In the genomic region with DNA sequence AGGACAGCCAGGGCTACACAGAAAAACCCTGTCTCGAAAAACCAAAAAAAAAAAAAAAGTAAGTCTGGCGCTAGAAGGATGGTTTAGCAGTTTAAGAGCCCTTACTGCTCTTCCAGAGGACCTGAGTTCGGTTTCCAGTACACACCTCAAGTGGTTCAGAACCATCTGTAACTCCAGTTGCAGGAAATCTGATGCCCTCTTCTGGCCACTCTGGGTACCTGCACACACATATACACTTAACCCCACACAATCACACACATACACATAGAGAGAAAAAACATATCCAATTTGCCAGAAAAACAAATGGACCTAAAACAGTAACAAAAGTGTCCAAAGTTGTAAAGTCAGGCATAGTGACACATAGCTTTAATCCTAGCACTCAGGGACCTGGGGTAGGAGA, we compare ENCODE assay signal across 23 mouse cellular contexts. TPM values are rescaled to one million over a fixed set of nuclear protein-coding genes. Genes with fewer than 3 reads are reported as not detected.
DNase-seq lines count a peak whose midpoint lies in the region; ATAC-seq and TF ChIP-seq lines count a peak whose summit lies in the region.
"Had no signal": no experiment of that assay in that cellular context is flagged by ENCODE, and none has a peak within 500 bp of the region (broad histone marks: within the 10 kb centered on the region; RNA-seq: fewer than 3 reads in every experiment).

No protein-coding gene starts in this region.

- no peak for ATAC-seq in kidney, postnatal 0 days (replicated peaks; ENCODE audit: low FRiP score, low read depth)
- no peak for ATAC-seq in lung, postnatal 0 days
- no peak for ATAC-seq in Patski
- ATAC-seq in megakaryocyte, adult 5-6 weeks (ENCODE audit: poor library complexity, severe bottlenecking): no peak
- ATAC-seq: activated CD4-positive, CD25-positive, alpha-beta regulatory T cell, adult 4 months; forebrain, embryonic 15.5 days; midbrain, embryonic 16.5 days had no signal

- POLR2A ChIA-PET in Patski (lab: Charles Lee): interaction anchor here (0.6 kb wide), 1 partner anchor 39 kb away, joined by 4 read pairs; no protein-coding TSS in a partner anchor

- H3K9me3 ChIP-seq in kidney, postnatal 0 days (replicated peaks; ENCODE audit: low read length): no peaks in the 10 kb centered on the region
- H3K9me3 ChIP-seq in lung, postnatal 0 days (ENCODE audit: low read length): no peaks in the 10 kb centered on the region; the same call in 1 of the 2 replicates
- H3K9me3 ChIP-seq: forebrain, embryonic 15.5 days; liver, embryonic 13.5 days; stomach, embryonic 15.5 days had no signal

- in situ Hi-C loops in Patski (cut with MboI; ENCODE audit: low pct_unique_long_range_greater_than_20kb): no loop called here

- H3K36me3 ChIP-seq in kidney, postnatal 0 days (ENCODE audit: insufficient read depth, low read length): peaks cover 41% of the 10 kb centered on the region
- H3K36me3 ChIP-seq in lung, postnatal 0 days (ENCODE audit: insufficient read depth, low read length): peaks cover 34% of the 10 kb centered on the region

- H3K9ac ChIP-seq in kidney, postnatal 0 days (ENCODE audit: low read depth, low read length): no peak overlapping the region
- H3K9ac ChIP-seq in lung, postnatal 0 days (replicated peaks; ENCODE audit: low read depth): no peak overlapping the region
- H3K9ac ChIP-seq: forebrain, embryonic 15.5 days; liver, embryonic 13.5 days; stomach, embryonic 15.5 days had no signal

- peak; percentile 39 for TF ChIP-seq CTCF in kidney, postnatal 0 days (IDR thresholded peaks at IDR 0.05; ENCODE audit: low read depth)
- TF ChIP-seq CTCF in lung, postnatal 0 days (IDR thresholded peaks at IDR 0.05): peak; percentile 45
- TF ChIP-seq CTCF in Patski (IDR thresholded peaks at IDR 0.05): peak; percentile 60

- no peak overlapping the region for H3K4me3 ChIP-seq in kidney, postnatal 0 days (replicated peaks; ENCODE audit: low read depth, low read length)
- no peak overlapping the region for H3K4me3 ChIP-seq in lung, postnatal 0 days (ENCODE audit: low read depth, low read length)
- H3K4me3 ChIP-seq: forebrain, embryonic 15.5 days; liver, embryonic 13.5 days; stomach, embryonic 15.5 days had no signal

- DNase-seq in kidney, postnatal 0 days (ENCODE audit: low spot score): no peak
- DNase-seq in kidney, adult 18-20 months: no peak
- no peak for DNase-seq in lung, postnatal 0 days (ENCODE audit: low spot score)
- no peak for DNase-seq in lung, postnatal 14 days
- DNase-seq in Patski (ENCODE audit: low read depth, low spot score) (no peak), adipocyte (ENCODE audit: low spot score) (no peak)
- DNase-seq: adrenal gland, postnatal 14 days; cerebellum, postnatal 25 days; embryo, embryonic 11 days; heart, postnatal 10 days; kidney, postnatal 10 days; left cerebral cortex, postnatal 4 days; liver, embryonic 13.5 days; right cerebral cortex, postnatal 25 days had no signal

- no peak overlapping the region for H3K4me2 ChIP-seq in kidney, postnatal 0 days (ENCODE audit: low read length)
- H3K4me2 ChIP-seq in lung, postnatal 0 days (replicated peaks; ENCODE audit: low read depth, low read length): no peak overlapping the region
- H3K4me2 ChIP-seq: forebrain, embryonic 15.5 days; heart, embryonic 11.5 days; liver, embryonic 13.5 days; stomach, embryonic 15.5 days had no signal

- H3K27ac ChIP-seq in kidney, postnatal 0 days: no peak overlapping the region
- H3K27ac ChIP-seq in lung, postnatal 0 days (ENCODE audit: low read length): no peak overlapping the region
- H3K27ac ChIP-seq: forebrain, embryonic 15.5 days; liver, embryonic 13.5 days; stomach, embryonic 15.5 days had no signal

- WGBS in kidney, postnatal 0 days: 95% methylated on average over 3 of the region's 3 CpGs
- WGBS in lung, postnatal 0 days: 98% methylated on average over 2 of the region's 3 CpGs

- no peaks in the 10 kb centered on the region for H3K4me1 ChIP-seq in kidney, postnatal 0 days (replicated peaks; ENCODE audit: insufficient read depth, low read length)
- no peaks in the 10 kb centered on the region for H3K4me1 ChIP-seq in lung, postnatal 0 days (ENCODE audit: insufficient read depth, low read depth, low read length)
- H3K4me1 ChIP-seq: forebrain, embryonic 15.5 days; stomach, embryonic 15.5 days had no signal

- no peaks in the 10 kb centered on the region for H3K27me3 ChIP-seq in kidney, postnatal 0 days (ENCODE audit: insufficient read depth, low read length)
- no peaks in the 10 kb centered on the region for H3K27me3 ChIP-seq in lung, postnatal 0 days (replicated peaks; ENCODE audit: insufficient read depth, low read length)
- H3K27me3 ChIP-seq in Patski: no peaks in the 10 kb centered on the region
- H3K27me3 ChIP-seq: forebrain, embryonic 15.5 days; liver, embryonic 13.5 days; stomach, embryonic 15.5 days had no signal

- TF ChIP-seq EP300 in lung, postnatal 0 days (IDR thresholded peaks at IDR 0.05): no peak

- CTCF ChIA-PET in Patski (lab: Charles Lee): interaction anchor here (1.1 to 1.5 kb wide), 3 partner anchors 9 to 11 kb away, joined by 3 to 5 read pairs (median 4); no protein-coding TSS in a partner anchor

RNA-seq across cellular contexts. Expression of a gene that starts 23.6 kb away (rescaled TPM):
- 0.93 and 0.96 TPM in 2 replicates for polyA plus RNA-seq in kidney, postnatal 0 days (2015; fragmentation: Nextera tagmentation; extraction: Ambion mirVana)
- 0.52 and 0.68 TPM in 2 replicates for polyA plus RNA-seq in lung, postnatal 0 days (2015; fragmentation: Nextera tagmentation; extraction: Ambion mirVana)
- 0.64 TPM for polyA plus RNA-seq in Patski (2021)
- total RNA-seq in megakaryocyte, adult 5-6 weeks (2015): 1.4 and 4.0 TPM in 2 replicates
- 1.3 and 2.8 TPM in 2 replicates for total RNA-seq in megakaryocyte, adult 5-6 weeks (2017)
- polyA plus RNA-seq: activated CD4-positive, CD25-positive, alpha-beta regulatory T cell, adult 4 months had no signal

RNA-seq across cellular contexts. Expression of a gene that starts 43.0 kb away (rescaled TPM):
- 70.8 and 81.4 TPM in 2 replicates for polyA plus RNA-seq in kidney, postnatal 0 days (2015; fragmentation: Nextera tagmentation; extraction: Ambion mirVana)
- polyA plus RNA-seq in lung, postnatal 0 days (2015; fragmentation: Nextera tagmentation; extraction: Ambion mirVana): 46.6 and 47.9 TPM in 2 replicates
- polyA plus RNA-seq in Patski (2021): 109 TPM
- total RNA-seq in megakaryocyte, adult 5-6 weeks (2015): 69.6 and 73.1 TPM in 2 replicates
- 56.2 and 66.0 TPM in 2 replicates for total RNA-seq in megakaryocyte, adult 5-6 weeks (2017)

RNA-seq across cellular contexts. Expression of a gene that starts 49.3 kb away (rescaled TPM):
- 0.61 and 0.70 TPM in 2 replicates for polyA plus RNA-seq in kidney, postnatal 0 days (2015; fragmentation: Nextera tagmentation; extraction: Ambion mirVana)
- 5.0 and 8.7 TPM in 2 replicates for polyA plus RNA-seq in lung, postnatal 0 days (2015; fragmentation: Nextera tagmentation; extraction: Ambion mirVana)
- polyA plus RNA-seq in Patski (2021): not detected
- total RNA-seq in megakaryocyte, adult 5-6 weeks (2015): 1.1 and 2.0 TPM in 2 replicates
- total RNA-seq in megakaryocyte, adult 5-6 weeks (2017): 0.70 TPM in 1 of 2 replicates, not detected in the other
- total RNA-seq: gastrocnemius, postnatal 4 days; heart, postnatal 10 days; megakaryocyte-erythroid progenitor cell, adult 5-6 weeks; neutrophil, adult 5-6 weeks had no signal
- polyA plus RNA-seq: liver, embryonic 13.5 days had no signal
